Comparison of ENCODE assay signal across 7 mouse cellular contexts in the genomic region with DNA sequence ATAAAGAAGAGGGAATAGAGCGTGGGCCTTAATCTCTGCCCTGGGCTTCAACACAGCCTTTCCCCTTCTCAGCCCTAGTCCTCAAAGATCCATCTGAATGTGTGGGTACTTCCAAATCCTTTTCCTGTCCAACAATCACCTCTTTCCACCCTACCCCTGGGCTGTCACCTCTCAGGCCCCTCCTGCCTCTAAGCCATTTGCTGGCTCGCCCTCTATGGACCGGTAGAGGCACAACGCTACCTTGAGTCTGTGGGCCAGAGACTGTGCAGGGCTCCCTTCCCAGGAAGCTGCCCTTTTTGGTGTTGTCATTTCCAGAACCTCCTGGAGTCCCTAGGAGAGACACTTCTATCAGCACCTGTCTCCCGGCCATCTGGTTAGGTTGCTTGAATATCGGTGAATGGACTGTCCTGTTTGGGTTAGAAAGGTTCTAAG. TPM values are rescaled to one million over a fixed set of nuclear protein-coding genes. Genes with fewer than 3 reads are reported as not detected.
DNase-seq lines count a peak whose midpoint lies in the region; ATAC-seq and TF ChIP-seq lines count a peak whose summit lies in the region.

No protein-coding gene starts in this region.

- peak; percentile 72 for DNase-seq in 3T3-L1 (ENCODE audit: low read depth, low spot score)
- DNase-seq in embryo, embryonic 9.5 days (ENCODE audit: extremely low spot score), result peak; percentile 39
- no peak for DNase-seq in liver, embryonic 13.5 days
- no peak for DNase-seq in frontal cortex, postnatal 25 days (ENCODE audit: low spot score in 2 of 2)

- H3K4me1 ChIP-seq in ES-Bruce4 (ENCODE audit: control insufficient read depth, insufficient read depth, low read length), result no peaks in the 10 kb centered on the region
- peaks cover 15% of the 10 kb centered on the region for H3K4me1 ChIP-seq in hindbrain, embryonic 16.5 days (ENCODE audit: control insufficient read depth, insufficient read depth, low read depth, low read length)
- peaks cover 14% of the 10 kb centered on the region for H3K4me1 ChIP-seq in liver, embryonic 13.5 days (replicated peaks)
- peaks cover 18% of the 10 kb centered on the region for H3K4me1 ChIP-seq in neural tube, embryonic 13.5 days (replicated peaks)

- H3K4me3 ChIP-seq in ES-Bruce4 (ENCODE audit: low read depth, low read length), result peak overlapping the region; percentile 79
- peak overlapping the region; percentile 77 for H3K4me3 ChIP-seq in hindbrain, embryonic 16.5 days (ENCODE audit: low read length)
- peak overlapping the region; percentile 80 for H3K4me3 ChIP-seq in liver, embryonic 13.5 days (replicated peaks)
- peak overlapping the region; percentile 95 for H3K4me3 ChIP-seq in neural tube, embryonic 13.5 days

- no peak for TF ChIP-seq EP300 in ES-Bruce4 (IDR thresholded peaks at IDR 0.05; ENCODE audit: insufficient read depth, low read depth, low read length)

- WGBS in hindbrain, embryonic 16.5 days, result 18% methylated on average over 6 of the region's 6 CpGs
- 29% methylated on average over 6 of the region's 6 CpGs for WGBS in liver, embryonic 13.5 days (ENCODE audit: insufficient replicate concordance)
- WGBS in neural tube, embryonic 13.5 days, result 23% methylated on average over 6 of the region's 6 CpGs

- no peaks in the 10 kb centered on the region for H3K9me3 ChIP-seq in ES-Bruce4 (replicated peaks; ENCODE audit: control insufficient read depth, insufficient read depth, low read length, poor library complexity, severe bottlenecking)
- no peaks in the 10 kb centered on the region for H3K9me3 ChIP-seq in hindbrain, embryonic 16.5 days (ENCODE audit: control insufficient read depth, low read length)
- H3K9me3 ChIP-seq in liver, embryonic 13.5 days (replicated peaks), result no peaks in the 10 kb centered on the region
- no peaks in the 10 kb centered on the region for H3K9me3 ChIP-seq in neural tube, embryonic 13.5 days

- peak; percentile 56 for TF ChIP-seq CTCF in ES-Bruce4 (IDR thresholded peaks at IDR 0.05; ENCODE audit: low read depth, low read length)

- peak; percentile 17; the same call in 1 of the 2 replicates for ATAC-seq in hindbrain, embryonic 16.5 days
- no peak for ATAC-seq in liver, embryonic 13.5 days (ENCODE audit: low read depth)
- ATAC-seq in neural tube, embryonic 13.5 days (ENCODE audit: low read depth), result peak; percentile 43

- no peaks in the 10 kb centered on the region for H3K36me3 ChIP-seq in ES-Bruce4 (ENCODE audit: control insufficient read depth, insufficient read depth, low read length, poor library complexity, severe bottlenecking)
- peaks cover 42% of the 10 kb centered on the region for H3K36me3 ChIP-seq in hindbrain, embryonic 16.5 days (ENCODE audit: control insufficient read depth, insufficient read depth, low read length)
- H3K36me3 ChIP-seq in liver, embryonic 13.5 days, result peaks cover 4% of the 10 kb centered on the region; the same call in 1 of the 2 replicates
- H3K36me3 ChIP-seq in neural tube, embryonic 13.5 days, result peaks cover 45% of the 10 kb centered on the region

- peak overlapping the region; percentile 86 for H3K9ac ChIP-seq in ES-Bruce4 (ENCODE audit: low read depth, poor library complexity, severe bottlenecking)
- H3K9ac ChIP-seq in hindbrain, embryonic 16.5 days (ENCODE audit: low read depth, low read length), result peak overlapping the region; percentile 84
- H3K9ac ChIP-seq in liver, embryonic 13.5 days, result peak overlapping the region; percentile 79
- peak overlapping the region; percentile 97 for H3K9ac ChIP-seq in neural tube, embryonic 13.5 days

- no peak overlapping the region for H3K27ac ChIP-seq in ES-Bruce4 (ENCODE audit: insufficient read depth, low read length)
- H3K27ac ChIP-seq in hindbrain, embryonic 16.5 days (ENCODE audit: low read depth, low read length), result peak overlapping the region; percentile 89
- H3K27ac ChIP-seq in liver, embryonic 13.5 days, result no peak overlapping the region
- peak overlapping the region; percentile 95 for H3K27ac ChIP-seq in neural tube, embryonic 13.5 days (replicated peaks)

- peak overlapping the region; percentile 62 for H3K4me2 ChIP-seq in hindbrain, embryonic 16.5 days (ENCODE audit: low read length)
- H3K4me2 ChIP-seq in liver, embryonic 13.5 days, result peak overlapping the region; percentile 99
- peak overlapping the region; percentile 89 for H3K4me2 ChIP-seq in neural tube, embryonic 13.5 days

- no peaks in the 10 kb centered on the region for H3K27me3 ChIP-seq in ES-Bruce4 (ENCODE audit: control insufficient read depth, insufficient read depth, low read length, poor library complexity, severe bottlenecking)
- no peaks in the 10 kb centered on the region for H3K27me3 ChIP-seq in hindbrain, embryonic 16.5 days (replicated peaks; ENCODE audit: control insufficient read depth, insufficient read depth, low read length)
- peaks cover 35% of the 10 kb centered on the region for H3K27me3 ChIP-seq in liver, embryonic 13.5 days
- no peaks in the 10 kb centered on the region for H3K27me3 ChIP-seq in neural tube, embryonic 13.5 days

- TF ChIP-seq POLR2A in ES-Bruce4 (IDR thresholded peaks at IDR 0.05; ENCODE audit: insufficient read depth, low read length), result no peak

RNA-seq across cellular contexts. Expression of a gene that starts 1.0 kb away (rescaled TPM):
- 8.7 TPM in 2 replicates for polyA plus RNA-seq in ES-Bruce4 (2011; ENCODE audit: insufficient read depth, insufficient read length, low read depth, missing spikeins)
- 45.9 and 47.9 TPM in 2 replicates for polyA plus RNA-seq in hindbrain, embryonic 16.5 days (2015; fragmentation: Nextera tagmentation; extraction: Ambion mirVana)
- 2.3 and 2.4 TPM in 2 replicates for polyA plus RNA-seq in liver, embryonic 13.5 days (2015; fragmentation: Nextera tagmentation; extraction: Ambion mirVana)
- polyA plus RNA-seq in neural tube, embryonic 13.5 days (2015; fragmentation: Nextera tagmentation; extraction: Ambion mirVana), result 34.6 and 35.5 TPM in 2 replicates

RNA-seq across cellular contexts. Expression of a gene that starts 15.1 kb away (rescaled TPM):
- 52.4 and 54.9 TPM in 2 replicates for polyA plus RNA-seq in ES-Bruce4 (2011; ENCODE audit: insufficient read depth, insufficient read length, low read depth, missing spikeins)
- polyA plus RNA-seq in hindbrain, embryonic 16.5 days (2015; fragmentation: Nextera tagmentation; extraction: Ambion mirVana), result 32.5 and 34.2 TPM in 2 replicates
- 16.2 and 19.1 TPM in 2 replicates for polyA plus RNA-seq in liver, embryonic 13.5 days (2015; fragmentation: Nextera tagmentation; extraction: Ambion mirVana)
- polyA plus RNA-seq in neural tube, embryonic 13.5 days (2015; fragmentation: Nextera tagmentation; extraction: Ambion mirVana), result 32.0 and 37.7 TPM in 2 replicates

RNA-seq across cellular contexts. Expression of a gene that starts 16.1 kb away (rescaled TPM):
- polyA plus RNA-seq in ES-Bruce4 (2011; ENCODE audit: insufficient read depth, insufficient read length, low read depth, missing spikeins), result 8.5 and 21.5 TPM in 2 replicates
- polyA plus RNA-seq in hindbrain, embryonic 16.5 days (2015; fragmentation: Nextera tagmentation; extraction: Ambion mirVana), result 44.0 and 48.6 TPM in 2 replicates
- polyA plus RNA-seq in liver, embryonic 13.5 days (2015; fragmentation: Nextera tagmentation; extraction: Ambion mirVana), result 15.2 and 15.6 TPM in 2 replicates
- polyA plus RNA-seq in neural tube, embryonic 13.5 days (2015; fragmentation: Nextera tagmentation; extraction: Ambion mirVana), result 30.0 and 34.3 TPM in 2 replicates

RNA-seq across cellular contexts. Expression of a gene that starts 16.5 kb away (rescaled TPM):
- 31.0 and 32.8 TPM in 2 replicates for polyA plus RNA-seq in ES-Bruce4 (2011; ENCODE audit: insufficient read depth, insufficient read length, low read depth, missing spikeins)
- polyA plus RNA-seq in hindbrain, embryonic 16.5 days (2015; fragmentation: Nextera tagmentation; extraction: Ambion mirVana), result 27.4 and 31.4 TPM in 2 replicates
- polyA plus RNA-seq in liver, embryonic 13.5 days (2015; fragmentation: Nextera tagmentation; extraction: Ambion mirVana), result 9.9 and 11.4 TPM in 2 replicates
- polyA plus RNA-seq in neural tube, embryonic 13.5 days (2015; fragmentation: Nextera tagmentation; extraction: Ambion mirVana), result 19.0 and 22.8 TPM in 2 replicates

RNA-seq across cellular contexts. Expression of a gene that starts 44.3 kb away (rescaled TPM):
- not detected in 2 replicates for polyA plus RNA-seq in ES-Bruce4 (2011; ENCODE audit: insufficient read depth, insufficient read length, low read depth, missing spikeins)
- polyA plus RNA-seq in hindbrain, embryonic 16.5 days (2015; fragmentation: Nextera tagmentation; extraction: Ambion mirVana), result not detected in 2 replicates
- polyA plus RNA-seq in liver, embryonic 13.5 days (2015; fragmentation: Nextera tagmentation; extraction: Ambion mirVana), result not detected in 2 replicates
- polyA plus RNA-seq in neural tube, embryonic 13.5 days (2015; fragmentation: Nextera tagmentation; extraction: Ambion mirVana), result 0.33 TPM in 1 of 2 replicates, not detected in the other

Comparison
In these comparisons a context has a peak if more than half of its experiments do, and no peak if none do; other contexts are left out.
1. DNase-seq: peak in 3T3-L1 (single experiment) and embryo, embryonic 9.5 days (single experiment); none in liver, embryonic 13.5 days (single experiment) and frontal cortex, postnatal 25 days (0 of 2).
2. H3K27ac ChIP-seq: peak in hindbrain, embryonic 16.5 days (single experiment) and neural tube, embryonic 13.5 days (single experiment); none in ES-Bruce4 (single experiment) and liver, embryonic 13.5 days (single experiment).
3. Peak in every context shown above with its lines, with median percentiles within 50 percentile points of each other: H3K4me3 ChIP-seq, H3K9ac ChIP-seq and H3K4me2 ChIP-seq.